Mouse (Mus musculus) myocyte (in vitro differentiated cells): ENCODE data around the gene Pax2. TPM values are rescaled to one million over a fixed set of nuclear protein-coding genes. Genes with fewer than 3 reads are reported as not detected.

ENCODE experiments used
- H3K27me3 ChIP-seq: one replicate; pipeline ENCODE4 v1.6.1; 2011; ENCODE audit not compliant: control insufficient read depth, insufficient read depth, insufficient read length
- H3K36me3 ChIP-seq: one replicate; pipeline ENCODE4 v1.6.1; 2011; ENCODE audit not compliant: control insufficient read depth, insufficient read depth
- H3K4me2 ChIP-seq: one replicate; pipeline ENCODE4 v1.6.1; 2011; ENCODE audit warnings: low read depth, control low read depth
- H3K4me3 ChIP-seq: one replicate; pipeline ENCODE4 v1.5.1; 2011; ENCODE audit warnings: mild to moderate bottlenecking, control low read depth, moderate library complexity
- H3K79me2 ChIP-seq: one replicate; pipeline ENCODE4 v1.6.1; 2011; ENCODE audit not compliant: control insufficient read depth, insufficient read depth
- H3ac ChIP-seq: one replicate; pipeline ENCODE4 v1.6.1; 2011; ENCODE audit not compliant: control insufficient read depth, insufficient read length
- CEBPB ChIP-seq: IDR thresholded peaks from 2 replicates; pipeline ENCODE4 v1.6.1; 2011; ENCODE audit warnings: mild to moderate bottlenecking, moderate library complexity; ENCODE audit not compliant: poor library complexity, insufficient read depth, severe bottlenecking
- E2F4 ChIP-seq: IDR thresholded peaks from one replicate; pipeline ENCODE4 v1.6.1; 2011; ENCODE audit warnings: mild to moderate bottlenecking, control low read depth, moderate library complexity; ENCODE audit not compliant: insufficient read depth
- MAX ChIP-seq: IDR thresholded peaks from one replicate; pipeline ENCODE4 v1.6.1; 2011; ENCODE audit warnings: low read depth, mild to moderate bottlenecking, control low read depth
- MYOD1 ChIP-seq, 3 experiments: IDR thresholded peaks; one replicate each; pipeline ENCODE4 v1.6.1; 2011; ENCODE audit warnings: control low read depth in 2 of 3, low read depth in 2 of 3, mild to moderate bottlenecking in 2 of 3, moderate library complexity in 1 of 3; ENCODE audit not compliant: insufficient read length in 2 of 3, control insufficient read depth in 1 of 3
- MYOG ChIP-seq, 3 experiments: IDR thresholded peaks; one replicate each; pipeline ENCODE4 v1.6.1; 2011; ENCODE audit warnings: control low read depth in 2 of 3, low read depth in 2 of 3, mild to moderate bottlenecking in 2 of 3; ENCODE audit not compliant: insufficient read length in 2 of 3, control insufficient read depth in 1 of 3, insufficient read depth in 1 of 3
- POLR2A ChIP-seq: IDR thresholded peaks from one replicate; pipeline ENCODE4 v1.6.1; 2011; ENCODE audit warnings: low read depth, mild to moderate bottlenecking, control low read depth, moderate library complexity; ENCODE audit not compliant: insufficient read length
- POLR2AphosphoS2 ChIP-seq: IDR thresholded peaks from one replicate; pipeline ENCODE4 v1.6.1; 2011; ENCODE audit warnings: low read depth, control low read depth; ENCODE audit not compliant: insufficient read length
- REST ChIP-seq: IDR thresholded peaks from one replicate; pipeline ENCODE4 v1.6.1; 2011; ENCODE audit warnings: mild to moderate bottlenecking, control low read depth, moderate library complexity; ENCODE audit not compliant: insufficient read depth, insufficient read length
- SRF ChIP-seq: IDR thresholded peaks from one replicate; pipeline ENCODE4 v1.6.1; 2011; ENCODE audit warnings: low read depth; ENCODE audit not compliant: control insufficient read depth, insufficient read length
- TCF12 ChIP-seq: IDR thresholded peaks from one replicate; pipeline ENCODE4 v1.6.1; 2011; ENCODE audit warnings: mild to moderate bottlenecking, control low read depth; ENCODE audit not compliant: poor library complexity, insufficient read depth, severe bottlenecking
- TCF3 ChIP-seq: IDR thresholded peaks from one replicate; pipeline ENCODE4 v1.6.1; 2011; ENCODE audit warnings: low read depth, control low read depth; ENCODE audit not compliant: insufficient read length
- USF1 ChIP-seq: IDR thresholded peaks from one replicate; pipeline ENCODE4 v1.6.1; 2011; ENCODE audit warnings: low read depth, mild to moderate bottlenecking, control low read depth, moderate library complexity
- polyA plus RNA-seq: library from polyadenylated mRNA; unstranded; fragments of >200 nt; fragmentation: generic; extraction: Trizol; gene quantifications from one replicate; pipeline ENCODE4 v1.2.1, GENCODE M21; 2012; ENCODE audit warnings: missing spikeins

Pax2 gene
- polyA plus RNA-seq, 1 experiment, result not detected

DNA sequence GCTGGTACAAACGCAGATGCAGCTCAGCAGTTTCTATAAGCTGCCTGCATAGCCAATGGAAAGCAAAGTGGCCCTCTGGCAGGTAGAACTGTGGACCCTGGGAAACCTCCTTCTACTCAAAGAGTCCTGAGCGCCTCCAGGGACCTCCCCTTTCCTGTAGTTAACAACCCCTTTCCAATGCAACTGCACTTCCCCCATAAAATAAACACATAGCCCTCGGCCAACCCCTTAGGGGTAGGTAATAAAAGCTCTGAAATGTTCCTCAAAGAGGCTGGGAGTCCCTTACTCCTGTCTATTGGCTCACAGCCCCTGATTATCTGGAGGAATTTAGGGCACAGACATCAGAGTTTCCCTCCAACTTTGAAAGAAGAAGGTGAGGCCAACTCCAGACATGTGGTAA, 67.8 kb downstream of the Pax2 start:
- Histone ChIP-seq H3ac (no peak overlapping the region), H3K4me2 (no peak overlapping the region), H3K4me3 (no peak overlapping the region), H3K36me3 (no peaks in the 10 kb centered on the region), H3K79me2 (no peaks in the 10 kb centered on the region), H3K27me3 (peaks cover 73% of the 10 kb centered on the region)
- TF ChIP-seq TCF12 (no peak), REST (no peak), MYOD1 (IDR thresholded peaks at IDR 0.05; ENCODE audit: control insufficient read depth in 1 of 3, insufficient read length in 2 of 3, low read depth in 2 of 3) (no peak), USF1 (no peak)

DNA sequence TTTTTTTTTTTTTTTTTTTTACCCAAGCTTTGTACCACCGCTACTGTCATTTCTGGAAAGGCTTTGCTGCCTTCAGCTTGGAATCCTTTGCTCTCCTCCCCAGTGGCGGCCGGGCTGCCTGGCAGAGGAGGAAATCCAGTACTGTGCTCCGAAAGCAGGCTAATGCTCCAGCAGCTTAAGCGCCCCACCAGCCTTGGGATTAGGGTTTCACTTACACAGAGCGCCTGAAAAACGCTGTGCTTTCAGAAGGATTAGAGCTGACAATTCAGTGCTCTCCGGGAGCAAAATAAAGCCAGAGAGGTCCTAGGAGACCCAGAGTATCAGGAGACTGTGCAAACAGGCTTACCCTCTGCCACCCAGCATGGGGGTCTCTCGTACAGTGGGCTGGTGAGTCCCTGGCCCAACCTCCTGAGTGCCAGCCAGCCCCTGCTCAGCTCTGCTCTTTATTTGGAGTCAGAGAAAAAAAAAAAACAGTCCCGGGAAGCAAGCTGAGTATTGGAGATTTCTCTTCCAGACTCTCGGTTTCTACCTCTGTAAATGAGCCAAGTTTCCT, 69.4 kb downstream of the Pax2 start:
- Histone ChIP-seq H3K79me2 (no peaks in the 10 kb centered on the region), H3K4me3 (no peak overlapping the region), H3K36me3 (no peaks in the 10 kb centered on the region), H3ac (no peak overlapping the region), H3K27me3 (peaks cover 61% of the 10 kb centered on the region), H3K4me2 (no peak overlapping the region)
- TF ChIP-seq TCF12, result no peak
- no peak for TF ChIP-seq MAX
- no peak for TF ChIP-seq SRF
- no peak for TF ChIP-seq TCF3
- no peak for TF ChIP-seq MYOD1 (IDR thresholded peaks at IDR 0.05; ENCODE audit: control insufficient read depth in 1 of 3, insufficient read length in 2 of 3, low read depth in 2 of 3)
- no peak for TF ChIP-seq E2F4
- no peak for TF ChIP-seq POLR2AphosphoS2
- no peak for TF ChIP-seq CEBPB
- no peak for TF ChIP-seq REST
- no peak for TF ChIP-seq MYOG (IDR thresholded peaks at IDR 0.05; ENCODE audit: control insufficient read depth in 1 of 3, insufficient read depth in 1 of 3, insufficient read length in 2 of 3, low read depth in 2 of 3)
- TF ChIP-seq POLR2A, result no peak
- TF ChIP-seq USF1, result no peak

DNA sequence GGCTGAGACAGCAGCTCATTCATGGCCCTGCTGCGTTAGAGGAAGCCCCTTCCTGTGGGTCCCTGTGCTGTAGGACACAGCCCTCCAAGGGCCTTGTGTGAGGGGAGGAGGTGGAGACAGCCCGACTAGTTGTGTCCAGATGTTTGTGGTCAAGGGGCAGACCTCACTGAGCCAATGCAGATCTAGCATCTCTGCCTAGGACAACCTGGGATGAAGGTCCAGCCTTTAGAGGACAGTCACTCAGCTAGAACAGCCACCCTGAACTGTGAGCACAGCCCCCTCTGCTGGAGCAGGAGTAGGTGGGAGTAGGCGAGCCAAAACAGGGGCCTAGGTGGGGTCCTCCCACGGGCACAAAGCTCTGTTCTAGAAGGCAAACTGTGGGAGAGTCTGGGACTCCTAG, 70.0 kb downstream of the Pax2 start:
- Histone ChIP-seq H3ac (no peak overlapping the region), H3K4me3 (no peak overlapping the region), H3K36me3 (no peaks in the 10 kb centered on the region), H3K4me2 (no peak overlapping the region), H3K27me3 (peaks cover 59% of the 10 kb centered on the region), H3K79me2 (no peaks in the 10 kb centered on the region)
- TF ChIP-seq USF1 (no peak), MAX (no peak), POLR2AphosphoS2 (no peak), MYOG (IDR thresholded peaks at IDR 0.05; ENCODE audit: control insufficient read depth in 1 of 3, insufficient read depth in 1 of 3, insufficient read length in 2 of 3, low read depth in 2 of 3) (no peak), REST (no peak), E2F4 (no peak), TCF3 (no peak), POLR2A (no peak), TCF12 (no peak), CEBPB (no peak), MYOD1 (IDR thresholded peaks at IDR 0.05; ENCODE audit: control insufficient read depth in 1 of 3, insufficient read length in 2 of 3, low read depth in 2 of 3) (no peak), SRF (no peak)

DNA sequence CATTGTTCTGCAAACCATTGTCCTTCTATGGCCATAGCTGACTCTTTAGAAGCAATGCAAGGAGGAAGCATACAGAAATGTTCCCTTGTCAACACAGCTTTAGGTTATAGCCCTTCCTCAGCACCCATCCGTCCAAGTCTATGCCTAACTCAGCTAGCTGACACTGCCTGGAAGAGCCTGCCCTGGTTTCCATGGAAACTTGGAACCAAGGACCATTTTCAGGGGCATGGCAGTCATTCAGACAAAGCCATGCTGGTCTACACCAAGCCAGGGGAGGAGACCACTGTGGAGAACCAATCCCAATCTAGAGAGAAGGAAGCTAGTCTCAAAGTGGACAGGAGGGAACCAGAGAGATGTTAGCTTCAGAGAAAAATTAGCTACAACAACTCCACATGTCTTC, 77.5 kb downstream of the Pax2 start:
- H3K79me2 ChIP-seq, result no peaks in the 10 kb centered on the region
- no peak overlapping the region for H3ac ChIP-seq
- TF ChIP-seq USF1 (no peak), TCF3 (no peak), MYOG (IDR thresholded peaks at IDR 0.05; ENCODE audit: control insufficient read depth in 1 of 3, insufficient read depth in 1 of 3, insufficient read length in 2 of 3, low read depth in 2 of 3) (no peak), MYOD1 (IDR thresholded peaks at IDR 0.05; ENCODE audit: control insufficient read depth in 1 of 3, insufficient read length in 2 of 3, low read depth in 2 of 3) (no peak), REST (no peak), E2F4 (no peak), MAX (no peak), SRF (no peak), POLR2AphosphoS2 (no peak), TCF12 (no peak), CEBPB (no peak), POLR2A (no peak)
- peaks cover 79% of the 10 kb centered on the region for H3K27me3 ChIP-seq
- H3K36me3 ChIP-seq, result no peaks in the 10 kb centered on the region
- no peak overlapping the region for H3K4me2 ChIP-seq
- no peak overlapping the region for H3K4me3 ChIP-seq

DNA sequence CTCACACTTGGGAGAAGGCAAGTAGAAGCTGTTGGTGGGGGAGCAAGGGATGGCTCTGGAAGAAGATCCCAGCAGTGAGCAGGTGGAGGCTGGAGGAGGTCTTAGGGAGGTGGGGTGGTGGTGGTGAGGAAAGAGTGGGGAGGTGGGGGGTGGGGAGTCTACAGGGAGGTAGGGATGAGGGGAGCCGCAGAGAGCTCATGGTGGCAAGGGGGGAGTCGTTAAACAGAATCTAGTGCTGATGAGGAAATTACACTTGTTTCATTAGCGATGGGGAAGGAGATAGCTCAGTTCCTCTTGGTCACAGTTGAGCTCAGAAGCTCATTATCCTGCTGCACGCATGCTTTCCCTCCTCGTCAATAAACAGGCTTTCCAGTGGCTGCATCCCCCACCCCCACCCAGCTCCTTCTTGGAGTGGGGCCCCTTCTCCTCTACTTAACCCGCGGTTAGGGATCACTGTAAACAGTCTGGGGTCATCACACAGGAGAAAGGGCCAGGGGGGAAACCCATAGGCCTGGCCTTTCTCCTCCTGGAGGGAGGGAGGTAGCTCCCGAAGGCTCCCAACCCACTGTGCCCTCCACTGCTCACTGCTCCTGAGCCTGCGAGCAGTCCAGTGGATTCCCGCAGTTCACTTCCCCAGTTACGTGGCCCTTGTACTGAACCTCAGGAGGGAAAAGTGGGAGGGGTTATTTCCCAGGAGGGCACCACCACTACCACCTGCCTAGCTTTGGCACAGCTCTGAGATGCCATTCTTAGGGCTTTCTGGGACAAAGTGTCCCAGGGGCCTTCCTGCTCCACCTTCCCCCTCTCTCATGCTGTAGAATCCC, 78.6 kb downstream of the Pax2 start:
- TF ChIP-seq POLR2AphosphoS2, result no peak
- no peak for TF ChIP-seq TCF12
- TF ChIP-seq E2F4, result no peak
- TF ChIP-seq REST, result no peak
- TF ChIP-seq MYOG (IDR thresholded peaks at IDR 0.05; ENCODE audit: control insufficient read depth in 1 of 3, insufficient read depth in 1 of 3, insufficient read length in 2 of 3, low read depth in 2 of 3), result no peak
- TF ChIP-seq CEBPB, result no peak
- TF ChIP-seq MAX, result no peak
- no peak for TF ChIP-seq USF1
- no peak for TF ChIP-seq MYOD1 (IDR thresholded peaks at IDR 0.05; ENCODE audit: control insufficient read depth in 1 of 3, insufficient read length in 2 of 3, low read depth in 2 of 3)
- no peak overlapping the region for H3K4me2 ChIP-seq
- H3K36me3 ChIP-seq, result no peaks in the 10 kb centered on the region
- H3K27me3 ChIP-seq, result peaks cover 83% of the 10 kb centered on the region
- H3ac ChIP-seq, result no peak overlapping the region
- H3K4me3 ChIP-seq, result no peak overlapping the region
- no peaks in the 10 kb centered on the region for H3K79me2 ChIP-seq
